Mouse (Mus musculus) MEL (cell line): ENCODE data around the gene Hoxb4. TPM values are rescaled to one million over a fixed set of nuclear protein-coding genes. Genes with fewer than 3 reads are reported as not detected.

Experiments
- DNase-seq: peaks from one replicate; pipeline ENCODE4 v3.0.0; 2011; ENCODE audit warnings: low read depth, low spot score
- H3K27ac ChIP-seq: 2 replicates; pipeline ENCODE4 v1.5.1; 2012; ENCODE audit warnings: low read depth, mild to moderate bottlenecking, control low read depth, low read length, moderate library complexity; ENCODE audit not compliant: control insufficient read depth
- H3K27me3 ChIP-seq, 2 experiments: fragments of 150-350 bp in 1 of 2; sonication (generic) in 1 of 2; 2 replicates each; pipeline ENCODE4 v1.6.1; 2012; ENCODE audit warnings: low read length in 2 of 2, mild to moderate bottlenecking in 2 of 2, improper control_type of control experiment in 1 of 2, moderate library complexity in 1 of 2; ENCODE audit not compliant: insufficient read depth in 2 of 2, control insufficient read depth in 1 of 2
- H3K36me3 ChIP-seq, 2 experiments: 2 replicates each; pipeline ENCODE4 v1.6.1; 2012 to 2014; ENCODE audit warnings: low read length in 2 of 2, improper control_type of control experiment in 1 of 2, inconsistent platforms in 1 of 2, mild to moderate bottlenecking in 1 of 2; ENCODE audit not compliant: insufficient read depth in 2 of 2, control insufficient read depth in 1 of 2
- H3K4me1 ChIP-seq, 2 experiments: fragments of 150-350 bp in 1 of 2; sonication (generic) in 1 of 2; 2 replicates each; pipeline ENCODE4 v1.6.1; 2012; ENCODE audit warnings: low read length in 2 of 2, improper control_type of control experiment in 1 of 2, mild to moderate bottlenecking in 1 of 2; ENCODE audit not compliant: insufficient read depth in 2 of 2, control insufficient read depth in 1 of 2
- H3K4me3 ChIP-seq, 2 experiments: fragments of 150-350 bp in 1 of 2; sonication (generic) in 1 of 2; 2 replicates each; pipeline ENCODE4 v1.5.1; 2012; ENCODE audit warnings: low read depth in 2 of 2, low read length in 2 of 2, mild to moderate bottlenecking in 2 of 2, moderate library complexity in 2 of 2, control low read depth in 1 of 2, improper control_type of control experiment in 1 of 2; ENCODE audit not compliant: control insufficient read depth in 1 of 2, insufficient read depth in 1 of 2
- H3K79me2 ChIP-seq: 2 replicates; pipeline ENCODE4 v1.6.1; 2012; ENCODE audit warnings: mild to moderate bottlenecking, low read length, moderate library complexity; ENCODE audit not compliant: control insufficient read depth, poor library complexity, insufficient read depth
- H3K9ac ChIP-seq: 2 replicates; pipeline ENCODE4 v1.6.1; 2012; ENCODE audit warnings: low read depth, mild to moderate bottlenecking, control low read depth, low read length, moderate library complexity; ENCODE audit not compliant: control insufficient read depth, poor library complexity, severe bottlenecking
- H3K9me3 ChIP-seq: fragments of 150-350 bp; sonication (generic); replicated peaks from 2 replicates; pipeline ENCODE4 v1.6.1; 2012; ENCODE audit warnings: mild to moderate bottlenecking, low read length, improper control_type of control experiment, moderate library complexity; ENCODE audit not compliant: insufficient read depth
- BHLHE40 ChIP-seq: IDR thresholded peaks from 2 replicates; pipeline ENCODE4 v1.6.1; 2012; ENCODE audit warnings: low read depth, mild to moderate bottlenecking, inconsistent platforms, low read length, improper control_type of control experiment, borderline replicate concordance
- CHD1 ChIP-seq: IDR thresholded peaks from 2 replicates; pipeline ENCODE4 v1.6.1; 2012; ENCODE audit warnings: low read depth, mild to moderate bottlenecking, inconsistent platforms, low read length, improper control_type of control experiment
- E2F4 ChIP-seq: IDR thresholded peaks from 2 replicates; pipeline ENCODE4 v1.6.1; 2011; ENCODE audit warnings: low read depth, low read length, improper control_type of control experiment, borderline replicate concordance
- ELF1 ChIP-seq: IDR thresholded peaks from 2 replicates; pipeline ENCODE4 v1.6.1; 2014; ENCODE audit warnings: low read depth, mild to moderate bottlenecking, inconsistent platforms, low read length, improper control_type of control experiment, moderate library complexity
- GABPA ChIP-seq: IDR thresholded peaks from 2 replicates; pipeline ENCODE4 v1.6.1; 2012; ENCODE audit warnings: low read depth, mild to moderate bottlenecking, inconsistent platforms, low read length, improper control_type of control experiment, moderate library complexity
- GATA1 ChIP-seq: IDR thresholded peaks from 2 replicates; pipeline ENCODE4 v1.6.1; 2011; ENCODE audit warnings: low read depth, low read length, improper control_type of control experiment
- HCFC1 ChIP-seq: IDR thresholded peaks from 2 replicates; pipeline ENCODE4 v1.6.1; 2012; ENCODE audit warnings: low read depth, mild to moderate bottlenecking, inconsistent platforms, low read length, improper control_type of control experiment, moderate library complexity
- KAT2A ChIP-seq: conservative IDR thresholded peaks from 2 replicates; pipeline ENCODE4 v1.6.1; 2012; ENCODE audit warnings: low read depth, low read length, improper control_type of control experiment, inconsistent platforms
- MAFK ChIP-seq: IDR thresholded peaks from 2 replicates; pipeline ENCODE4 v1.6.1; 2011; ENCODE audit warnings: low read depth, mild to moderate bottlenecking, low read length, improper control_type of control experiment, borderline replicate concordance
- MAZ ChIP-seq: IDR thresholded peaks from 2 replicates; pipeline ENCODE4 v1.6.1; 2012; ENCODE audit warnings: low read depth, mild to moderate bottlenecking, inconsistent platforms, low read length, improper control_type of control experiment
- MXI1 ChIP-seq: IDR thresholded peaks from 2 replicates; pipeline ENCODE4 v1.6.1; 2011; ENCODE audit warnings: mild to moderate bottlenecking, low read depth, low read length, improper control_type of control experiment
- NELFE ChIP-seq: IDR thresholded peaks from 2 replicates; pipeline ENCODE4 v1.6.1; 2011; ENCODE audit warnings: low read depth, low read length, improper control_type of control experiment
- NRF1 ChIP-seq: IDR thresholded peaks from 2 replicates; pipeline ENCODE4 v1.6.1; 2014; ENCODE audit warnings: low read depth, mild to moderate bottlenecking, inconsistent platforms, low read length, improper control_type of control experiment, moderate library complexity; ENCODE audit not compliant: poor library complexity, insufficient read depth, severe bottlenecking
- POLR2A ChIP-seq, 2 experiments: IDR thresholded peaks; 2 replicates each; pipeline ENCODE4 v1.6.1; 2011 to 2012; ENCODE audit warnings: low read length in 2 of 2, mild to moderate bottlenecking in 2 of 2, control low read depth in 1 of 2, improper control_type of control experiment in 1 of 2, low read depth in 1 of 2, moderate library complexity in 1 of 2; ENCODE audit not compliant: control insufficient read depth in 1 of 2, insufficient read depth in 1 of 2, poor library complexity in 1 of 2
- POLR2AphosphoS2 ChIP-seq: IDR thresholded peaks from 2 replicates; pipeline ENCODE4 v1.6.1; 2011; ENCODE audit warnings: low read length, improper control_type of control experiment
- RAD21 ChIP-seq: IDR thresholded peaks from 2 replicates; pipeline ENCODE4 v1.6.1; 2011; ENCODE audit warnings: mild to moderate bottlenecking, low read depth, low read length, improper control_type of control experiment
- SIN3A ChIP-seq: IDR thresholded peaks from 2 replicates; pipeline ENCODE4 v1.6.1; 2012; ENCODE audit warnings: low read length, improper control_type of control experiment, inconsistent platforms
- SMC3 ChIP-seq: IDR thresholded peaks from 2 replicates; pipeline ENCODE4 v1.6.1; 2011; ENCODE audit warnings: low read depth, low read length, improper control_type of control experiment
- TCF12 ChIP-seq: IDR thresholded peaks from 2 replicates; pipeline ENCODE4 v1.6.1; 2014; ENCODE audit warnings: low read depth, mild to moderate bottlenecking, inconsistent platforms, low read length, improper control_type of control experiment, moderate library complexity
- ZC3H11A ChIP-seq: IDR thresholded peaks from 2 replicates; pipeline ENCODE4 v1.6.1; 2012; ENCODE audit warnings: low read depth, mild to moderate bottlenecking, inconsistent platforms, low read length, improper control_type of control experiment
- ZKSCAN1 ChIP-seq: IDR thresholded peaks from 2 replicates; pipeline ENCODE4 v1.6.1; 2012; ENCODE audit warnings: low read depth, mild to moderate bottlenecking, inconsistent platforms, low read length, improper control_type of control experiment, moderate library complexity
- ZNF384 ChIP-seq: IDR thresholded peaks from 2 replicates; pipeline ENCODE4 v1.6.1; 2012; ENCODE audit warnings: low read depth, mild to moderate bottlenecking, inconsistent platforms, low read length, improper control_type of control experiment
- polyA plus RNA-seq, 2 experiments: library from polyadenylated mRNA; stranded (reverse) in 1 of 2; unstranded in 1 of 2; fragments of >175 nt in 1 of 2; fragments of >200 nt in 1 of 2; gene quantifications; 2 replicates each; pipeline versions ENCODE4 v1.2.1 to v1.2.4; 2012; ENCODE audit warnings: low replicate concordance in 2 of 2, low read depth in 1 of 2; ENCODE audit not compliant: insufficient read length in 2 of 2, insufficient read depth in 1 of 2, missing spikeins in 1 of 2
- total RNA-seq: library from RNA; depleted of rRNA; stranded (reverse); fragments of 300-350 nt; gene quantifications from 2 replicates; pipeline ENCODE4 v1.2.3, GENCODE M21; 2012

Gene Hoxb4
- total and polyA plus RNA-seq, 3 experiments, result not detected

- H3K9ac ChIP-seq, result no peak overlapping the region
- H3K27me3 ChIP-seq, result no peaks in the 10 kb centered on the region; a peak in 3 of 4 replicates
- TF ChIP-seq ZKSCAN1 (no peak), POLR2A (IDR thresholded peaks at IDR 0.05; ENCODE audit: control insufficient read depth in 1 of 2, insufficient read depth in 1 of 2, low read depth in 1 of 2, low read length in 2 of 2, poor library complexity in 1 of 2) (no peak), KAT2A (no peak)
- TF ChIP-seq, all 39 proteins: peak for 0
Observed at GRCm38 (mm10) chr11:96316696-96317607, 1.1 kb upstream of the Hoxb4 start.

GRCm38 (mm10) chr11:96318368-96319070, 452 bp downstream of the Hoxb4 start:
- no peak overlapping the region for H3K9ac ChIP-seq
- H3K9me3 ChIP-seq, result no peaks in the 10 kb centered on the region
- no peak overlapping the region for H3K4me3 ChIP-seq
- no peak overlapping the region for H3K27ac ChIP-seq
- H3K27me3 ChIP-seq, result peaks cover 0 to 1% of the 10 kb centered on the region in 2 experiments
- H3K4me1 ChIP-seq, result no peaks in the 10 kb centered on the region
- H3K79me2 ChIP-seq, result no peaks in the 10 kb centered on the region
- H3K36me3 ChIP-seq, result no peaks in the 10 kb centered on the region
- no peak for TF ChIP-seq SIN3A
- no peak for TF ChIP-seq RAD21
- no peak for TF ChIP-seq ZNF384
- no peak for TF ChIP-seq NRF1
- no peak for TF ChIP-seq CHD1
- TF ChIP-seq POLR2AphosphoS2, result no peak
- no peak for TF ChIP-seq HCFC1
- no peak for TF ChIP-seq TCF12
- no peak for TF ChIP-seq GATA1
- no peak for TF ChIP-seq MXI1
- TF ChIP-seq GABPA, result no peak
- TF ChIP-seq ZKSCAN1, result no peak
- no peak for TF ChIP-seq MAZ
- no peak for TF ChIP-seq ZC3H11A
- TF ChIP-seq SMC3, result no peak
- no peak for TF ChIP-seq NELFE
- no peak for TF ChIP-seq BHLHE40
- no peak for TF ChIP-seq MAFK
- TF ChIP-seq ELF1, result no peak
- TF ChIP-seq E2F4, result no peak
- no peak for DNase-seq

More at GRCm38 (mm10) chr11:96316696-96317607, 1.1 kb upstream of the Hoxb4 start:
- no peak overlapping the region for H3K4me3 ChIP-seq
- H3K79me2 ChIP-seq, result no peaks in the 10 kb centered on the region
- DNase-seq, result no peak
- no peaks in the 10 kb centered on the region for H3K36me3 ChIP-seq
- H3K27ac ChIP-seq, result no peak overlapping the region
- H3K9me3 ChIP-seq, result no peaks in the 10 kb centered on the region
- H3K4me1 ChIP-seq, result no peaks in the 10 kb centered on the region
